In the genomic region with DNA sequence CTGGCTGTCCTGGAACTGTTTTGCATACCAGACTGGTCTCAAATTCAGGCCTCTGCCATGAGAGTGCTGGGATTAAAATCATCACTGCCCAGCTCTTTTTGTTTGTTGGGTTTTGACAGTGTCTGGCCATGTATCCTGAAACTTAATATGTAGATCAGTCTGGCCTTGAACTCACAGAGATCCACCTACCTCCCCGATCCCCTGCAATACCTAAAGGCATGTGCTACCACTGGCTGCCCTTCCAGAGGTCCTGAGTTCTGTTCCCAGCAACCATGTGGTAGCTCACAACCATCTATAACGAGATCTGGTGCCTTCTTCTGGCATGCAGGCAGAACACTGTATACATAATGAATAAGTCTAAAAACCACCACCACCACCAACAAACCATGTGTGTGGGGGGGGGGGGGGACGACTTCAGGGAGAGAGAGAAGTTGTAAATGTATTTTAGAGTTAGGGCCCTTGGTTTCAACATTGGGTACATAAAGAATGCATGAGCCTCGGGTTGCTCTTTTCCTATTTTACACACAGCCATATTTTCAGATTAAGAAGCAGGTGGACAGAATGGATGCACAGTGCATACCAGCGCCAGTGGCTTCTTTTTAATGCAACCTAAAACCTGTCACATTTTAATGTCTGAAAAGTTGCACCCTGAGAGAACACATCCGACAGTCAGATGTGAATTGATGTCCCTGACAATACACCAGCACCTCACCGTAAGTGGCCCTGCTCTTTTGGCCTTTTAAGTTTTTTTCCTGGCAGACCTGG, we compare ENCODE assay signal across 8 mouse cellular contexts. TPM values are rescaled to one million over a fixed set of nuclear protein-coding genes. Genes with fewer than 3 reads are reported as not detected.
DNase-seq lines count a peak whose midpoint lies in the region; ATAC-seq lines count a peak whose summit lies in the region.

No protein-coding gene starts in this region.

- H3K4me1 ChIP-seq in embryonic facial prominence, embryonic 14.5 days (ENCODE audit: control insufficient read depth, insufficient read depth, low read length) = peaks cover 10% of the 10 kb centered on the region
- peaks cover 41% of the 10 kb centered on the region for H3K4me1 ChIP-seq in liver, embryonic 12.5 days

- peak overlapping the region; percentile 75 for H3K4me3 ChIP-seq in embryonic facial prominence, embryonic 14.5 days (ENCODE audit: low read depth, low read length)
- H3K4me3 ChIP-seq in liver, embryonic 12.5 days = peak overlapping the region; percentile 85

- H3K9ac ChIP-seq in embryonic facial prominence, embryonic 14.5 days (ENCODE audit: low read depth, low read length) = peak overlapping the region; percentile 77
- H3K9ac ChIP-seq in liver, embryonic 12.5 days = peak overlapping the region; percentile 94

- peaks cover 15% of the 10 kb centered on the region for H3K36me3 ChIP-seq in embryonic facial prominence, embryonic 14.5 days (ENCODE audit: control insufficient read depth, insufficient read depth, low read length)
- H3K36me3 ChIP-seq in liver, embryonic 12.5 days = peaks cover 50% of the 10 kb centered on the region

- 26% methylated on average over 6 of the region's 7 CpGs for WGBS in embryonic facial prominence, embryonic 14.5 days
- 10% methylated on average over 6 of the region's 7 CpGs for WGBS in liver, embryonic 12.5 days (ENCODE audit: insufficient replicate concordance)

- H3K27me3 ChIP-seq in embryonic facial prominence, embryonic 14.5 days (replicated peaks; ENCODE audit: control insufficient read depth, insufficient read depth, low read length) = no peaks in the 10 kb centered on the region
- no peaks in the 10 kb centered on the region for H3K27me3 ChIP-seq in liver, embryonic 12.5 days (replicated peaks)

- peak; percentile 5 for DNase-seq in embryo, embryonic 9.5 days (ENCODE audit: extremely low spot score)
- DNase-seq in embryo, embryonic 11 days = no peak
- DNase-seq in 3T3-L1 (ENCODE audit: low read depth, low spot score) = peak; percentile 44
- DNase-seq in embryonic facial prominence, embryonic 14.5 days (ENCODE audit: low spot score) = no peak
- no peak for DNase-seq in ovary, adult 18-20 months (ENCODE audit: low spot score)
- no peak for DNase-seq in adrenal gland, postnatal 25 days
- DNase-seq in right cerebral cortex, postnatal 4 days = no peak

- peak overlapping the region; percentile 73 for H3K4me2 ChIP-seq in embryonic facial prominence, embryonic 14.5 days (ENCODE audit: low read depth, low read length)
- H3K4me2 ChIP-seq in liver, embryonic 12.5 days = peak overlapping the region; percentile 99

- peak overlapping the region; percentile 92 for H3K27ac ChIP-seq in embryonic facial prominence, embryonic 14.5 days (replicated peaks; ENCODE audit: low read depth, low read length)
- H3K27ac ChIP-seq in liver, embryonic 12.5 days = peak overlapping the region; percentile 93

- H3K9me3 ChIP-seq in embryonic facial prominence, embryonic 14.5 days (ENCODE audit: control insufficient read depth, low read length) = no peaks in the 10 kb centered on the region
- H3K9me3 ChIP-seq in liver, embryonic 12.5 days (replicated peaks) = no peaks in the 10 kb centered on the region

- no peak for ATAC-seq in embryonic facial prominence, embryonic 14.5 days (ENCODE audit: low read depth)
- no peak for ATAC-seq in liver, embryonic 12.5 days

RNA-seq across cellular contexts. Expression of a gene that starts 0.8 kb away (rescaled TPM):
- 10.9 and 11.9 TPM in 2 replicates for polyA plus RNA-seq in embryonic facial prominence, embryonic 14.5 days (2014; fragmentation: Nextera tagmentation; extraction: Ambion mirVana)
- 7.6 TPM in 2 replicates for polyA plus RNA-seq in liver, embryonic 12.5 days (2016; fragmentation: Nextera tagmentation; extraction: Ambion mirVana)
- total RNA-seq in adrenal gland, postnatal 25 days (2021) = 14.5 and 15.9 TPM in 2 replicates

RNA-seq across cellular contexts. Expression of a gene that starts 0.9 kb away (rescaled TPM):
- 2.3 and 3.1 TPM in 2 replicates for polyA plus RNA-seq in embryonic facial prominence, embryonic 14.5 days (2014; fragmentation: Nextera tagmentation; extraction: Ambion mirVana)
- 2.6 and 3.2 TPM in 2 replicates for polyA plus RNA-seq in liver, embryonic 12.5 days (2016; fragmentation: Nextera tagmentation; extraction: Ambion mirVana)
- total RNA-seq in adrenal gland, postnatal 25 days (2021) = 10.5 and 11.8 TPM in 2 replicates

RNA-seq across cellular contexts. Expression of a gene that starts 8.6 kb away (rescaled TPM):
- 62.4 and 67.0 TPM in 2 replicates for polyA plus RNA-seq in embryonic facial prominence, embryonic 14.5 days (2014; fragmentation: Nextera tagmentation; extraction: Ambion mirVana)
- polyA plus RNA-seq in liver, embryonic 12.5 days (2016; fragmentation: Nextera tagmentation; extraction: Ambion mirVana) = 75.5 and 76.8 TPM in 2 replicates
- 85.3 and 91.7 TPM in 2 replicates for total RNA-seq in adrenal gland, postnatal 25 days (2021)

RNA-seq across cellular contexts. Expression of a gene that starts 37.0 kb away (rescaled TPM):
- 46.5 and 52.2 TPM in 2 replicates for polyA plus RNA-seq in embryonic facial prominence, embryonic 14.5 days (2014; fragmentation: Nextera tagmentation; extraction: Ambion mirVana)
- polyA plus RNA-seq in liver, embryonic 12.5 days (2016; fragmentation: Nextera tagmentation; extraction: Ambion mirVana) = 60.0 and 62.4 TPM in 2 replicates
- total RNA-seq in adrenal gland, postnatal 25 days (2021) = 11.2 and 11.6 TPM in 2 replicates

RNA-seq across cellular contexts. Expression of a gene that starts 50.4 kb away (rescaled TPM):
- polyA plus RNA-seq in embryonic facial prominence, embryonic 14.5 days (2014; fragmentation: Nextera tagmentation; extraction: Ambion mirVana) = 13.7 and 15.7 TPM in 2 replicates
- polyA plus RNA-seq in liver, embryonic 12.5 days (2016; fragmentation: Nextera tagmentation; extraction: Ambion mirVana) = 213 and 219 TPM in 2 replicates
- total RNA-seq in adrenal gland, postnatal 25 days (2021) = 49.8 and 56.3 TPM in 2 replicates

Comparison
In these comparisons a context has a peak if more than half of its experiments do, and no peak if none do; other contexts are left out.
1. DNase-seq: peak in embryo, embryonic 9.5 days (single experiment) and 3T3-L1 (single experiment); none in embryo, embryonic 11 days (single experiment), embryonic facial prominence, embryonic 14.5 days (single experiment), ovary, adult 18-20 months (single experiment), adrenal gland, postnatal 25 days (single experiment) and right cerebral cortex, postnatal 4 days (single experiment).